ENCODE assay signal across 21 mouse cellular contexts in the genomic region with DNA sequence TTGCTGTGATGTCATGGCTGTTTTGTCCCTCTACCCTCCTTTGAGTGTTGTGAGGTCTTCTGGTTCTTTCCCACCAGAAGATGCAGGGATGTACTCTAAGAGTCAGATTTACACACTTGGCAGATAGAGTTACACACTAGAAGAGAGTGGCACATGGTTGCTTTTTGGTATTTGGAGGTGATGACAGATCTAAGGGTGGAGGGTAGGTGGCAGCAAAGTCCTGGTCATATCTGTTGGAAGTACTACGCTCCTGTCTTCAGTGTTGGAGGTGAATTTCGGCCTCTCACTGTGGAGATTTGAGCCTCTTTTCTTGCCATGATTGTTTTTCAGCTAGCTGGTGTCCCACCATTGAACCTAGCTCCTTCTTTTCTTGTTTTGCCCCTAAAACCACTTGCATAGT.
DNase-seq lines count a peak whose midpoint lies in the region; ATAC-seq and TF ChIP-seq lines count a peak whose summit lies in the region.
"Had no signal": no experiment of that assay in that cellular context is flagged by ENCODE, and none has a peak within 500 bp of the region (broad histone marks: within the 10 kb centered on the region; RNA-seq: fewer than 3 reads in every experiment).

No protein-coding gene starts in this region.

- ATAC-seq in forebrain, postnatal 0 days: no peak
- no peak for ATAC-seq in forebrain, embryonic 12.5 days (ENCODE audit: low FRiP score)
- no peak for ATAC-seq in Patski
- ATAC-seq: activated CD4-positive, CD25-positive, alpha-beta regulatory T cell, adult 4 months; midbrain, embryonic 16.5 days had no signal

- no peak overlapping the region for H3K9ac ChIP-seq in forebrain, postnatal 0 days
- no peak overlapping the region for H3K9ac ChIP-seq in forebrain, embryonic 12.5 days
- H3K9ac ChIP-seq: heart, embryonic 15.5 days had no signal

- H3K36me3 ChIP-seq in forebrain, postnatal 0 days (ENCODE audit: insufficient read depth): no peaks in the 10 kb centered on the region
- no peaks in the 10 kb centered on the region for H3K36me3 ChIP-seq in forebrain, embryonic 12.5 days (replicated peaks)
- H3K36me3 ChIP-seq: forebrain, embryonic 10.5 days; heart, embryonic 15.5 days; hindbrain, embryonic 10.5 days had no signal

- POLR2A ChIA-PET in Patski (lab: Charles Lee): no interaction called here

- no peaks in the 10 kb centered on the region for H3K27me3 ChIP-seq in forebrain, postnatal 0 days (ENCODE audit: insufficient read depth, low read length)
- H3K27me3 ChIP-seq in forebrain, embryonic 12.5 days: no peaks in the 10 kb centered on the region
- peaks cover 21% of the 10 kb centered on the region for H3K27me3 ChIP-seq in Patski
- H3K27me3 ChIP-seq: heart, embryonic 15.5 days had no signal

- TF ChIP-seq CTCF in forebrain, postnatal 0 days (IDR thresholded peaks at IDR 0.05; ENCODE audit: low read depth): peak; percentile 23
- TF ChIP-seq CTCF in Patski (IDR thresholded peaks at IDR 0.05): peak; percentile 13

- no peak for DNase-seq in forebrain, postnatal 0 days
- DNase-seq in layer of hippocampus, adult 11-12 months (ENCODE audit: low spot score): peak; percentile 9
- DNase-seq in layer of hippocampus, postnatal 36 days: no peak
- DNase-seq in 416B (ENCODE audit: low read depth): peak; percentile 37
- DNase-seq in Patski (ENCODE audit: low read depth, low spot score): no peak
- no peak for DNase-seq in gastrocnemius, postnatal 36 days
- DNase-seq: adrenal gland, postnatal 14 days; gastrocnemius, postnatal 10 days; kidney, adult 9 months; kidney, postnatal 36 days; left cerebral cortex, postnatal 4 days; liver; lung, adult 18-20 months; lung, postnatal 14 days; thymus, postnatal 14 days had no signal

- CTCF ChIA-PET in Patski (lab: Charles Lee): no interaction called here

- no peak overlapping the region for H3K4me2 ChIP-seq in forebrain, postnatal 0 days (ENCODE audit: low read depth)
- no peak overlapping the region for H3K4me2 ChIP-seq in forebrain, embryonic 12.5 days
- H3K4me2 ChIP-seq: heart, embryonic 15.5 days had no signal

- H3K4me3 ChIP-seq in forebrain, postnatal 0 days (ENCODE audit: low read depth, low read length): no peak overlapping the region
- H3K4me3 ChIP-seq in forebrain, embryonic 12.5 days (replicated peaks): no peak overlapping the region
- H3K4me3 ChIP-seq: forebrain, embryonic 10.5 days; heart, embryonic 15.5 days; hindbrain, embryonic 10.5 days had no signal

- in situ Hi-C loops in Patski (cut with MboI; ENCODE audit: low pct_unique_long_range_greater_than_20kb): no loop called here

- 90% methylated on average over 2 of the region's 2 CpGs for WGBS in forebrain, postnatal 0 days
- WGBS in forebrain, embryonic 12.5 days: 86% methylated on average over 2 of the region's 2 CpGs

- no peaks in the 10 kb centered on the region for H3K9me3 ChIP-seq in forebrain, postnatal 0 days (ENCODE audit: low read length)
- H3K9me3 ChIP-seq in forebrain, embryonic 12.5 days: no peaks in the 10 kb centered on the region
- H3K9me3 ChIP-seq: forebrain, embryonic 10.5 days; heart, embryonic 15.5 days; hindbrain, embryonic 10.5 days had no signal

- no peak overlapping the region for H3K27ac ChIP-seq in forebrain, postnatal 0 days (ENCODE audit: low read depth, low read length)
- no peak overlapping the region for H3K27ac ChIP-seq in forebrain, embryonic 12.5 days
- H3K27ac ChIP-seq: forebrain, embryonic 10.5 days; heart, embryonic 15.5 days; hindbrain, embryonic 10.5 days had no signal

- intact Hi-C loops in gastrocnemius, postnatal 36 days (cut with DNase I): no loop called here

- no peaks in the 10 kb centered on the region for H3K4me1 ChIP-seq in forebrain, postnatal 0 days (ENCODE audit: insufficient read depth)
- no peaks in the 10 kb centered on the region for H3K4me1 ChIP-seq in forebrain, embryonic 12.5 days
- H3K4me1 ChIP-seq: forebrain, embryonic 10.5 days; heart, embryonic 15.5 days; hindbrain, embryonic 10.5 days had no signal

Comparison
In these comparisons a context has a peak if more than half of its experiments do, and no peak if none do; other contexts are left out.
1. DNase-seq: peak in layer of hippocampus, adult 11-12 months (single experiment) and 416B (single experiment); none in forebrain, postnatal 0 days (single experiment), layer of hippocampus, postnatal 36 days (0 of 2), Patski (single experiment) and gastrocnemius, postnatal 36 days (0 of 2).